Mouse (Mus musculus): Measurements from ENCODE around the gene Gm45716.
"Not testable (repeated sequence)": the region's sequence is repeated elsewhere in the genome, so short reads cannot be mapped to it uniquely, and the experiment has no call there.

The Gm45716 gene

DNA sequence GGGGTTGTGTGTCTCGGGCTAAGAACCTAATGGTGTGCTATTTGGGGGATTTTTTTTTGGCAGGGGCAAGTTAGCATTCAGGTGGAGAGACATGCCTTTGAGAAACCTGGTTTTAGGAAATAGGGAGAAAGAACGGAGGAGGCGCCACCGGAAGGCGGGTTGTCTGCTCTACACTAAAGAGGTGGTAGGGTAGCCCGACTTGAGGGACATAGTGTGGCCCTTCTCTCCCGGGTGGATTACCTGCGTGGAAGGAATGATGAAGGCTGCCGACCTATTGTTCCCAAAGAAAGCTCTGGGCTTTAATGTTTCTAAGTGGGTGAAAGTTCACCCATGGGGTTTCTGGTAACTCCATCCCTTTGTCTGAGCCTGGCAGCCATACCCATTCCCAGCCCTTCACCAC, 62.7 kb downstream of the Gm45716 start:
- peak; percentile 41 to 45 for DNase-seq (ENCODE audit: low spot score in 2 of 2)

DNA sequence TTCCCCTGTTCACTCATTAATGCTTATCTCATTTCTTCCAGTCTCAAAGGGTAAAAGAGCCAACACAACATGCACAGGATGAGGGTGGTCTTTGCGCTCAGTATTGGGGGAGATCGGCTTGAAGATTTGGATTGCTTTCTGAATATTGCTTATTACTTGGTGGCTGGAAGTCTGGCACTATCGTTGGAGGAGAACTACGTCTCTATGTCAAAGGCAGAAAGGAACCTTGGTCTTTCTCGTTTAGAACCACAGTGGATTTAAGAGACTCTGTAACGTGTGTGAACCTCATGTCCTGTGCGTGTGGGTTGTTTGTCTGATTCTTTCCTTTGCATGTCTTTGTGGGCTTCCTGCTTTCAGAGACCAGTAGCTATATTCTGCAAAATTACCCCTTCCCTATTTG, 63.2 kb downstream of the Gm45716 start:
- DNase-seq (ENCODE audit: low spot score in 2 of 2), result no peak

DNA sequence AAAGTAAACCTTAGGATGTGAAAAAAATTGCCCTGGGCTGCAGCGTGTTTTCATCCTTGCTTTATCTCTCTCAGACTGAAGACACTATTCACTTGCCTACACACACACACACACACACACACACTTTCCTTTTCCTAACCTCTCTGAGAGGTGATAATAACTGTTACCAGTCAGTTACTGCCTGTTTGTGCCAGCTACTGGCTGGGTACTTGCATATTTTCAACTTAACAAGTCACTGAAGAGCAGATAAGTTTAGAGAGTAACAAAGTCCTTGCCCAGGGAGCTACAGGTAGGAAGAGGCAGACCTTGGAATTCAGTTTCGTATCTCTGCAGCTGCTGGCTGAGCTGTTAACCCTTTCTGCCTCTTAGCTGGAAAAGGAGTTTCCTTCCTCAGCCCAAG, 64.4 kb downstream of the Gm45716 start:
- DNase-seq (ENCODE audit: low spot score in 2 of 2), result no peak

DNA sequence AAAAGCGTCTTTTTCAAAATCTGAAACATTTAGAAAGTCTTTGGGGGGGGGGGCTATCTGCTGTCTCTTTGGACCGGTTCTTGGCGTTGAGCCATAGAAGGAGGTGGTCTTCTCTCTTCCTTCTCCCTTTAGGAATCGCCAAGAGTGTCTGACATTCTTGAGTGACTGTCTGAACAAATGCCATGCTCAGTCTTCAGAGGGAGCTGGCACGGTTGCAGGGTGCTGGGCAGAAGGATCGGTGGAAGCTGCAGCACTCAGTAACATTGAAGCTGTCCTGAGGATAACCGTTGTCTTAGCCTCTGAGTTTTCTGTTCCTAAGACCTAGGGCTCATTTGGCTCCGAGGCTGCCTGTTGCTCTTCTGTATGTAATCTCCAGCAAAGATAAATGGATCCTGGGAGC, 64.9 kb downstream of the Gm45716 start:
- DNase-seq (ENCODE audit: low spot score in 2 of 2), result no peak

DNA sequence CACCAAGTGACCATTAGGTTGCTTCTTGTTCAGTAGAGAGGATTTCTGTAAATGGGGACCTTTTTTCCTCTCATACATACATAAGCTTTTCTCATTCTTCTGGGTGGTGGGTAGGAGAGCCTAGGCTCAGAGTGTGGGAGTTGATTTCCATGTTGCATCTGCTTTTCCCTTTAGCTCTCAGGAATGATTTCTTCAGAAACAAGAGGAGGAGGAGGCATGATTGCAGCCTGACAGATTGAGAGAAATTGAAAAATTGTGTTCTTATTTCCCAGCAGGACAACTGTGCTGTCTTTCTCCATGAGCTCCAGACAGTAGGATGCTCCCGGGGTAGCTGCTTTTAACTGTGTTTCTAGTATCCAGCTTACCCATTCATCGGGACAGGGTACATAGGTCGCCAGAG, 67.1 kb downstream of the Gm45716 start:
- no peak for DNase-seq (ENCODE audit: low spot score in 2 of 2)

DNA sequence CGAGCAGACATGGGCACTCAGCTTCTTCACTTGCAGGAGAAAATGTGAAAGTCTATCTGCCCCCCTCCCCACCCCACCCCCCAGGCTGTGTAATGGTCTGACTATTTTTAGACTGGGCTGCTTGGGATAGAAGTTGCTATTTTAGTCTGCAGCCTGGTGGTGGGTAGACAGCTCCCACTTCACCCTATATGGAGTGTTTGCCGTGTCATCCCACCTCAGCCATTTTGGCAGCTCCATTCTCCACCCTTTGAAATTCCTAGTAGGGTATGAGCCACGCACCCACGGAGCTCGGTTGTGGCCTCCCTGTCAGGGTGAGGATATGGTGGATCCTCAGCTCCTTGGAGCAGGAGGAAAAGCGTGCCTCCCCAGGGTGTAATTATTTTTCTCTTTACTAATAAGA, 68.2 kb downstream of the Gm45716 start:
- DNase-seq (ENCODE audit: low spot score in 2 of 2), result no peak

DNA sequence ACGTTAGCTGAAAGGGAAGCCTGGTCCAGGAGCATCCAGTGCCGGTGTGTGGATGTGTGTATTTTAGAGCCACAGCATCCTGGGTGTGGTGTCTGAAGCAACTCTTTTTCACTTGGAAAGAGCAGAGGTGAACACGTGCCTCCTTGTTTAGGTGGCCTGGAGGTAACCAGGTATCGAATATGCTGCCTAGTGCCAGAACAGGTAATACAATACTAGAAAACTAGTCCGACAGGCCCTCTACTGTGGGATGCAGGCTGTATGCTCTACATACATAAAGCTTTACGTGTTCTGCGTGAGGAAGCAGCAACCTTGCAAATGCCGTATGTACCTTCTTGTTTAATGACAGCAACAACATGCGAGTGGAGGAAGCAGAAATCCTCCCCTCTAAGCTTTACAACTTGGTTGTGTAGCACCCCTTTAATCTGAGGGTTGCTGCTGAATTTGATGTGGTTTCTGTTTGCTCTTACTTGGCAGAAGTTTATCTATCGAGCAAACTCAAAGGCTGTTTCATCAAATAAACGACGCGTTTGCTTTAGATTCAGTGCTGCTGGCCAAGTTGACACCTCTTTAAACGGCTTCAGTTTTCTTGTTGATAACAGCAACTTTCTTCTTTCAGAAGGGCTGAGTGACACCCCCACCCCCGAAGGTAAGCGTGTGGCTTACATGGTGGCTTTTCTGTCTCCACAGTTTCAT, 69.5 kb downstream of the Gm45716 start:
- DNase-seq (ENCODE audit: low spot score in 2 of 2), result peak in 1 of 2 experiments; percentile 29

DNA sequence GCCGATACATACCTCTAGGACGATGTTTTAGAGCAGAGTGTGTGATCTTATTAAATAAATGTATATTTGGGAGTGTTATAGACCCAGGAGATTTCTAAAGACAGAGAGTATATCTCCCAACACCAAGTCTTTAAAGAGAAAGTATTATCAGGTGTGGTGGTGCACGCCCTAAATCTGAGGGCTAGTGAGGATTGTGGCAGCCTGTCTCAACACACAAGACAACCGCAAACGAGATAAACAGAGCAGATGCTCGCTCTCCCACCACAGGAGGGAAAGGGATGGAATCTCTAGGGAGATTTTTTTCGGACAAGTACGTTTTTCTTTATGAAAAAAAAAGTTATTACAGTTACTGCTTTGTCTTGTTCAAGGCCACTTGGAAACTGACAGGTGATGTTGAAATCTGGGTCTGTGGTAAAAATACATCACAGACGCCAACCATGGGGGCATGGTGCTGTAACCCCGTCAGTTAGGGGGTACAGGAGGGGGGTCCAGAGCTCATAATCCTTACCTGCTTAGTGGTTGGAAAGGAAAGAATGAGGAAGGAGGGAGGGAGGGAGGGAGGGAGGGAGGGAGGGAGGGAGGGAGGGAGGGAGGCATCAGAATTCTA, 70.9 kb downstream of the Gm45716 start:
- DNase-seq (ENCODE audit: low spot score in 2 of 2), result no peak

DNA sequence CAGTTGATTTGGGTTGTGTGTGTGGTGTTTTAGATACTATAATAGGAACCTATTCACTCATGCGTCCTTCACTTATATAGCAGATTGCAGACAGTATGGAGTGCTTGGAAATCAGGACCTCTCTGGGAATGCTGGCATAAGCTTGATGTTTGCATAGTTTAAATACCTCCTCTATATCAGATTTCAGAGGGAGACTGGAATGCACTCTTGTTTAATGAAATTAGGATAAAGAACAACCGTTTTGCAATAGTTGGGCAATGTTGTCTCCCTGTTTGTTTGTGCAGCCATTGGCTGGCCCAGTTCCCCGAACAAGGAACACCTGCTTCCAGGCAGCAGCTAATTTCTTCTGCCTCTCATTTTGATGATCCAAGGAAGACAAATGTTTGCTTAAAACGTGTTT, 71.6 kb downstream of the Gm45716 start:
- DNase-seq (ENCODE audit: low spot score in 2 of 2), result no peak

DNA sequence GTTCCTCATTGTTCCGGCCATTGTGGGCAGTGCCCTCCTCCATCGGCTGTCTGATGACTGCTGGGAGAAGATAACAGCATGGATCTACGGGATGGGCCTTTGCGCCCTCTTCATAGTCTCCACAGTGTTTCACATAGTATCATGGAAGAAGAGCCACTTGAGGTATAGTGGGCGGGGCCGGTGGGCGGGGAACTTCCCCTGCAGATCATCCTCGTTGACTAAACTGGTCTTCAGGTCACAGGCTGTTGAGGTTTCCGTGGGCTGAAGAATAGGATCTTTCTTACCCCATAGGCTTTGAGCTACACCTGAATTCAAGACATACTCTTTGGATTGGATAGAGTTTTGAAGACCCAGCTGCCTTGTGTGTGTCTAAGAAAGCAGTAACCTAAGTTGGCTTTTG, 72.3 kb downstream of the Gm45716 start:
- no peak for DNase-seq (ENCODE audit: low spot score in 2 of 2)

DNA sequence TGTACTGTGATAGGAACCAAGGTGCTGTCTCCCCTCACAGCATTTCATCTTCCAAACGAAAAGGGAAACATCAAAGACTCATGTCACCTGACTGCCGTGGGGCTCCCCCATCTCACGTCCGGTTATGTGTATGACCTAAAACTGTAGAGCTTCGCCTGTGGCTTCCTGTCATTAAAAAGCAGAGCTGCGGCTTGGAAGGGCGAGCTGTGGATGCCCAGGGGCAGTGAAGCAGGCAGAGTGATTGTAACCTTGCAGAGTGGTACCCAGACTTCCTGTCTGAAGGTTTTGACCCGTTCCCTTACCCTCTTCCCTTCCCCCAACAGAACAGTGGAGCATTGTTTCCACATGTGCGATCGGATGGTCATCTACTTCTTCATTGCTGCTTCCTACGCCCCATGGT, 76.7 kb downstream of the Gm45716 start:
- no peak for DNase-seq (ENCODE audit: low spot score in 2 of 2)

DNA sequence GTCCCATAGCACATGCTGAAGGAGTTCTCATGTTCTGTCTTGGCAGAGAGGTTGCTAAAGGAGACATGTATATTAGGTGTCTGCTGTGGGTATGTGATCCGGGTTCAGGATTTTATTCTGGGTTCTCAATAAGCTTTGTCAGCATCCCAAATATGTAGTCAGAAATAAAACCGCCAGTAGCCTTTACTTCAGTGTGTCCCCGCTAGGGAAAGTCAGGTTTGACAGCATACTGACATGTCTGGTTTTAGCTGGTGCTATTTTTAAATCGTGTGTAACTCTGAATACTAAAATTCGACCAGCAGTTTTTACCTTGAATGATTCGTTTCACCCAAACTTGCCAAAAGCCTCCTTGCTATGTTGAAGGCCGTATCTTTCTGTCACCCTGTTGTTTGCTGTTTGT, 78.1 kb downstream of the Gm45716 start:
- DNase-seq (ENCODE audit: low spot score in 2 of 2), result no peak

DNA sequence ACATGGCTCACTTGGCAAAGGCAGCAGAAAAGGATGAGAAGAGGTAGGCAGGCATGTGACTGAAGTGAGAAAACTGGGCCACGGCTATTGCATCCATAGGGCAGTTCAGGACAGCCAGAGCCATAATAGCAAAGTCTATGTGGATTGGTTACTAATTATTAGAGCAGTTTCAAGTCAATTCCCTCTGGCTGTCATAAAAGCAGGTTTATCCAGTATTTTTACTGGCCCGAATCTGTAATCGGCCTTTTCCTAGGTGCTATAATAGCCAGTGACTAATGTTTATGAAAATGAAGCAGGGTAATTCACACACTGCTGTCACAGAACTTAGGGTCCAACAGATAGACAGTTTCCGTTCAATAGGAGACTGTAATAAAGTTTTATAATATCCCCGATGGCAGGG, 81.5 kb downstream of the Gm45716 start:
- DNase-seq (ENCODE audit: low spot score in 2 of 2), result no peak

DNA sequence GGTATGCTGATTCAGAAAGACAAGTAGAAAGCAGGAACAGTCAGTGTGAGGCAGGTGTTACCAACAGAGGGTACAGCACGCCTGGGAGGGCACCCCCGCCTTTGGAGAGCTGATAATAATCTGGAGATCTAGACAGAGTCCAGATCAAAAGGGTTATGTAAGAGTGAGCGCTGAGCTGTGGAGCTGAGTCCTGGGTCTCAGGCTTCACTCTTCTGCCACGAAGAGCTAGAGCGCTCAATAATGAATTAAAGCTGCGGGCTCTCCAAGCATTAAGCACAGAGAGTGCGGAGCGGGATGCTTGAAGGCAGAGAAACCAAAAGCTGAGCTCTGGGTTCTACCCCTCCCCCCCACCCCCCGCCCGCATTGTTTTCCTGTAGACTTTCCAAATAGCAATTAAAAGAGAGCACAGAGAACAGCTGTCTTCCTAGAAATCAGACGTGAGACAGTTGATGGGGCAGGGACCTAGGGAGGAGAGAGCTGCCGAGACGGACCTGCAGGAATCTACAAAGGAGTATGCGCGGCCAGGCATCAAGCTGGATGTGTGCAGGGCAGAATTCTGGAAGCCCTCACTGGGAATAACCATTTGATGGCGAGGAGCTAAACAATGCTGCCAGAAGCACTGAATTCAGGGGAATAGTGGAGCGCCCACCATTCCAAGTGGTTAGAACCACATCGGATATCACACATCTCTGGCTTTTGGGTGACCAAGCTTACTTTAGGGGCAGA, 82.1 kb downstream of the Gm45716 start:
- no peak for DNase-seq (ENCODE audit: low spot score in 2 of 2)

DNA sequence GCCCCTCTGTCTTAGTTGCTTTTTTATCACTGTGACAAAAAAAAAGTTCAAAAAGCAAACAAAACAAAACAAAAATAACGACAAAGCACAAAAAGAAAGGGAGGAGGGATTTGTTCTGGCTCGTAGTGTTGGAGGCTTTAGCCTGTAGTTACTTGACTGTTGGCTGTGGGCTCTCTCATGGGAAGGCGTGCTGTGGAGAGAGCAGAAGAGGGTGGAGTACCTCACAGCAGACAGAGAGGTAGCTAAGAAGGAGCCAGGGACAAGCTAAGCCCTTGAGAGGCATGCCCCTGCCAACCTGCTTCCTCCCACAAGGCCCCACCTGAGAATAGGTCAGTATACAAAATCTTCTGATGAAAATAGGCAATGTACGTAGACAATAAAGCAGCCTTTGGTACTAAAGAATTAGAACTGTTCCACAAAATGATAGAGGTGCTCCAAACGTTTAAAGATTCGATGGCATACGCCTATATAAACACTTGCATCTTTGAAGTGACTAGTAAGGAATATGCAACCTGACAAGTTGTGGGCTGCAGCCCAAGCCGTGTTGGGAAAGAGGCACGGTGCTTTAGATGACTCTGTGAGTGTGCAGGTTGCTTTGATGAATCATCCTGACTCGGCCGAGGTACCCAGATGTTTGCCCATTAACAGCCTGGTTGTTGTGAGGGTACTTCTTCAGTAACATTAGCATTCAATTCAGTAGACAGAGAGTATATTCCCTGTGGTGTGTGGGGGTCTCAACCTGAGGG, 82.8 kb downstream of the Gm45716 start:
- no peak for DNase-seq (ENCODE audit: low spot score in 2 of 2)

DNA sequence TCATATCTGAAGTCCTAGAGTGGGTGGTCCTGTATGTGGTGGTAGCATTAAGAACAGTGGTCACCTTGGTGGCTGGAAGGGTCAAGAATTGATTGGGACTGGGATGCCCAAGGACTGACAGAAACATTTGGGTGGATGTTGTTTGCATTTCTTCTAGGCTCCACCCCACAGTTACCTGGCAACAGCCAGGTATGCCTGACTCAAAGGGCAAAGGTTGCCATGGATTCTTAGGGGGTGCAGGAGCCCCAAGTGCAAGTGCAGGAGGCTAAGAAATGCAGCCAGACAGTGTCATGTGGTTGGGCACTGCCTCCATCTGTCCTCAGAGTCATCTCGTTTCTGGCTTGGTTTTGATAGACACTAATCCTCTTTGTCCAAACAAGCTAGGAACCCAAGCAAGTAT, 86.7 kb downstream of the Gm45716 start:
- DNase-seq (ENCODE audit: low spot score in 2 of 2), result no peak

DNA sequence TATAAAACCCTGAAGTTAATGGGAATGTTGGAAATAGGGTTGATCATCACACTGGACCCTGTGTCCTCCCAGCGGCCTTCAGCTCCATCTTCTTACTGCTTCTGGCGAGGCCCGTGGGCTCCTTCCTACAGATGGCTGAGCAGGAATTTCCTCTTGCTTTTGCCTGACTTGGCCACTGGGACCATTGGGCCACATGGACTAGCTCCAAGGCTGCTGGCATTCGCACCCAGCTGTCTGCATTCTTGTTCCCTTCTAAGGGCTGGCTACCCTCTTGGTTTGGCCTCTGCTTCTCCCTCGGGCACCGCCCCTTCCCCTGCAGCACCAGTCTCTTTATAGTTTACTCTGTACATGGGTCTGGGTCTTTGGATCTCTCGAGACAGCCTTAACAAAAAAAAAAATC, 88.2 kb downstream of the Gm45716 start:
- DNase-seq (ENCODE audit: low spot score in 2 of 2), result no peak

DNA sequence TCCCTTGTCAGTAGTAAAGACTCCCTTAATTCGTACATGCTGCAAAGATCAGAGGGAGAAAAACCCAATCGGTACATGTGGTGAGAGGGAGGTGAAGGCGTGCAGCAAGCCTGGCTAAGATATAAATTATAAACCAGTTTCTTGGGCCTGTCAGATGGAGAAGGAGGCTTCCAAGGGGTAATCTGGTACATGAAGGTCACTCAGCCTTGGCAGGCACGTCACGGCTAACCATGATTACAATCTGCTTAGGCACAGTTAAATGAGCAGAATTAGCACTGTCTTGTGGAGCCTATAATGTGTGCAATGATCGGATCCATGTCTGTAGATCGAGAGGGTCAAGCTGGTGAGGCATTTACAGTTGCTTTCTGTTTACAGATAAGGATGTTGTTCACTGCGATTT, 88.7 kb downstream of the Gm45716 start:
- DNase-seq (ENCODE audit: low spot score in 2 of 2), result no peak

DNA sequence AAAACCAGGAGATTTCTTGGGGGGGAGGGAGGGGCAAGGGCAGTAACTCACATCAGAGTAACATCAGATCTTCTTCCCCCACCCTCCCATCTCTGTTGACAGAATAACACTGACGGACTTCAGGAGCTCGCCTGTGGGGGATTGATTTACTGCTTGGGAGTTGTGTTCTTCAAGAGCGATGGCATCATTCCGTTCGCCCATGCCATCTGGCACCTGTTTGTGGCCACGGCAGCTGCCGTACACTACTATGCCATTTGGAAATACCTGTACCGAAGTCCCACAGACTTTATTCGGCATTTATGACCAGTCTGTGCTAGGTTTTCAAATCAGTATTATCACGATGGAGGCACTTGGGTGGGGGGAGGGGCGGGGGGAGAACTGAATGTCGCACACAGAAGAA, 89.1 kb downstream of the Gm45716 start:
- DNase-seq (ENCODE audit: low spot score in 2 of 2), result no peak

DNA sequence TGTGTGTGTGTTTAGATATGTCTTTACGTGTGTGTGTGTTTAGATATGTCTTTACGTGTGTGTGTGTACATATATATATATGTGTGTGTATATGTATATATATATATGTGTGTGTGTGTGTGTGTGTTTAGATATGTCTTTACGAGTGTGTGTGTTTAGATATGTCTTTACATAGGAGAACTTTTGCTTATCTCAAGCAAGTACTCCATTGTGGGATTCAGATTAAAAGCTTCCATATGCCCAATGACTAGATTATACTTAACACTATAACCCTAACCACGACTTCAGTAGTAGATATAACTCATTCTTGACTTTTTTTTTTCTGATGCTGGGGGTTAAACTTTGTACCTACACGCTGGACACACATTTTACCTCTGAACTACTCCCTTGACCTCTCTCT, 92.6 kb downstream of the Gm45716 start:
- no peak for DNase-seq (ENCODE audit: low spot score in 2 of 2)

DNA sequence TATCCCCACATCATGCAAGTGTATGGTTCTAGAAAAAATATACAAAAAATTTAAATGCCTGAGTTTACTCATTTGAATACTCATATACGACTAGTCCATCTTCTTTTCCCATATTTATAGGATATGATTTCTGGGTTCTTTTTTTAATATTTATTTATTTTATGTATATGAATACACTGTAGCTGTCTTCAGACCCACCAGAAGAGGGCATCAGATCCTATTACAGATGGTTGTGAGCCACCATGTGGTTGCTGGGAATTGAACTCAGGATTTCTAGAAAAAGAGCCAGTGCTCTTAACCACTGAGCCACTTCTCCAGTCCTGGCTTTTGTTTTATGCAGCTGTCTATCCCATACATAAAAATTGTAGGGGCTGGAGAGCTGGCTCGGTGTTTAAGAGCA, 94.5 kb downstream of the Gm45716 start:
- not testable (repeated sequence) for DNase-seq (ENCODE audit: low spot score in 2 of 2)

DNA sequence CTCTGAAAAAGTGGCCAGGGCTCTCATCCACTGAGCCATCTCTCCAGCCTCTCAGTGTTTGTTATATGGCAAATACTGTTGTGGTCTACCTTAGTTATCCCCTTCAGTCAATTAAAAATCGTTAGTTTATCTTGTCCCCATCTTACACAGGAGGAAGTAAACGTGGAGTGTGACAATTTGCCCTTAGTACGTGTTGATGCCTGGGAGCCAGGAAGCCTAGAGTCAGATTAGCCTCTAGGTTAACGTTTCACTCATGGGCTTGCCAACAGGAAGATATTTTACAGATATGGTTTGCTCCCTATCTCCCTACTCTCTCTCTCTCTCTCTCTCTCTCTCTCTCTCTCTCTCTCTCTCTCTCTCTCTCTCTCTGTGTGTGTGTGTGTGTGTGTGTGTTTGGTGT, 95.7 kb downstream of the Gm45716 start:
- no peak for DNase-seq (ENCODE audit: low spot score in 2 of 2)

DNA sequence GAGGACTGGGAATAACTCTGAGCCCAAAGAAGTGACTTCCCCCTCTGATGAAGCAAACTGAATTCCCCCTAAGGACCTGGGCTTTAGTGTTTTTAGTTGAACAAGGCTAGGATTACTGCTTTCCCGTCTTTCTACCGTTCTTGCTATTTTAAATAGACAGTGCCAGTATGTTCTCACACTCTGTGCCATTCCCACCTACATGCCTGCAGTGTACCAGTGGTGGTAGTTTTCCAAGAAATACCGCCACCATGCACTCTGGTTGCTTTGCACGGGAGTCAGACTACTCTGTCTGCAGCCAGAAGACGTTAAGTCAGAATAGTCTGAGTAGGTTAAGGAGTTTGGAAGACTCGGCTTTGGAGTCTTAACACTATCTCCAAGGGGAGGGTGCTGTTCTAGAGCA, 96.1 kb downstream of the Gm45716 start:
- no peak for DNase-seq (ENCODE audit: low spot score in 2 of 2)

Measured in thymus, postnatal 10 days (tissue).